Mouse (Mus musculus): ENCODE results near the gene Otc. TPM values are rescaled to one million over a fixed set of nuclear protein-coding genes. Genes with fewer than 3 reads are reported as not detected.

Gene Otc
- total and polyA plus RNA-seq, 3 experiments, result not detected

GRCm38 (mm10) chrX:10297341-10297740, 45.2 kb downstream of the Otc start:
- Histone ChIP-seq H3K9ac (ENCODE audit: control insufficient read depth, low read depth, low read length, poor library complexity, severe bottlenecking) (no peak overlapping the region), H3K36me3 (ENCODE audit: control insufficient read depth in 1 of 2, insufficient read depth in 2 of 2, low read length in 2 of 2) (no peaks in the 10 kb centered on the region), H3K9me3 (replicated peaks; ENCODE audit: insufficient read depth, low read length) (no peaks in the 10 kb centered on the region), H3K4me3 (ENCODE audit: control insufficient read depth in 1 of 2, insufficient read depth in 1 of 2, low read depth in 2 of 2, low read length in 2 of 2) (no peak overlapping the region), H3K27ac (ENCODE audit: control insufficient read depth, low read depth, low read length) (no peak overlapping the region), H3K4me1 (ENCODE audit: control insufficient read depth in 1 of 2, insufficient read depth in 2 of 2, low read length in 2 of 2) (no peaks in the 10 kb centered on the region), H3K79me2 (ENCODE audit: control insufficient read depth, insufficient read depth, low read length, poor library complexity) (no peaks in the 10 kb centered on the region), H3K27me3 (ENCODE audit: control insufficient read depth in 1 of 2, insufficient read depth in 2 of 2, low read length in 2 of 2) (no peaks in the 10 kb centered on the region)
- TF ChIP-seq CTCF (IDR thresholded peaks at IDR 0.05 in 2 of 3, conservative IDR thresholded peaks at IDR 0.05 in 1 of 3; ENCODE audit: control insufficient read depth in 1 of 3, insufficient read depth in 1 of 3, low read depth in 2 of 3, low read length in 3 of 3, poor library complexity in 1 of 3, severe bottlenecking in 1 of 3), result no peak
- no peak for TF ChIP-seq TAL1 (IDR thresholded peaks at IDR 0.05; ENCODE audit: low read length)
- no peak for TF ChIP-seq ETS1 (IDR thresholded peaks at IDR 0.05; ENCODE audit: low read depth, low read length)
- no peak for TF ChIP-seq MEF2A (IDR thresholded peaks at IDR 0.05; ENCODE audit: extremely low read depth, insufficient replicate concordance, low read depth, low read length, poor library complexity, severe bottlenecking)
- no peak for TF ChIP-seq CHD2 (IDR thresholded peaks at IDR 0.05; ENCODE audit: low read length)
- TF ChIP-seq MAZ (IDR thresholded peaks at IDR 0.05; ENCODE audit: low read depth, low read length), result no peak
- TF ChIP-seq HCFC1 (IDR thresholded peaks at IDR 0.05; ENCODE audit: low read depth, low read length), result no peak
- TF ChIP-seq POLR2A (IDR thresholded peaks at IDR 0.05; ENCODE audit: control insufficient read depth in 1 of 2, insufficient read depth in 1 of 2, low read depth in 1 of 2, low read length in 2 of 2, poor library complexity in 1 of 2), result no peak
- TF ChIP-seq MAX (IDR thresholded peaks at IDR 0.05; ENCODE audit: low read length), result no peak
- DNase-seq (ENCODE audit: low read depth, low spot score), result no peak

DNA sequence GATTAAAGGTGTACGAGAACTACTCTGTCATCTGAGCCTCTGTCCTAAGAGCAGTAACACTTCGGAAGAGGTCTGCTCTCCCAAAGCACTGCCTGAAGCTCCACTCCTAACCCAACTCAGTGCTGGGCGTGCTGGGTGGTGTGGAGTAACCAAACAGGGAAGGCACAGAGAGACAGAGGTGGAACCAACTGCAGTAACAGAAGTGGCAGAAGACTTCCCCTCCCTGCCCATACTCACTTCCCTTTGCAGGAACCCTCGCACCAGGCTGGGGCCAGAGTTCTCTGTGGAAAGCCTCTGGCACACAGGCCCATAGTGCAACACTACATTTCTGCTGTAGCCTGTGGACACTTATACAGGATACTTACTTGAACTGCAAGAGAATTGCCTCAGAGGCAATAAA, 66.1 kb downstream of the Otc start:
- no peak for DNase-seq (ENCODE audit: low read depth, low spot score)
- TF ChIP-seq POLR2AphosphoS5 (IDR thresholded peaks at IDR 0.05; ENCODE audit: borderline replicate concordance, low read depth, low read length), result no peak
- TF ChIP-seq EP300 (IDR thresholded peaks at IDR 0.05; ENCODE audit: low read depth in 1 of 2, low read length in 2 of 2), result no peak
- no peak for TF ChIP-seq RAD21 (IDR thresholded peaks at IDR 0.05; ENCODE audit: low read depth, low read length)
- TF ChIP-seq GABPA (IDR thresholded peaks at IDR 0.05; ENCODE audit: low read depth, low read length), result no peak
- no peak for TF ChIP-seq POLR2A (IDR thresholded peaks at IDR 0.05; ENCODE audit: control insufficient read depth in 1 of 2, insufficient read depth in 1 of 2, low read depth in 1 of 2, low read length in 2 of 2, poor library complexity in 1 of 2)
- no peak for TF ChIP-seq MAX (IDR thresholded peaks at IDR 0.05; ENCODE audit: low read length)
- TF ChIP-seq CHD2 (IDR thresholded peaks at IDR 0.05; ENCODE audit: low read length), result no peak
- no peak for TF ChIP-seq USF2 (IDR thresholded peaks at IDR 0.05; ENCODE audit: borderline replicate concordance in 1 of 2, insufficient read depth in 1 of 2, low read depth in 1 of 2, low read length in 2 of 2)
- no peak for TF ChIP-seq SIN3A (IDR thresholded peaks at IDR 0.05; ENCODE audit: low read length)
- TF ChIP-seq ETS1 (IDR thresholded peaks at IDR 0.05; ENCODE audit: low read depth, low read length), result no peak
- no peak for TF ChIP-seq MYC (IDR thresholded peaks at IDR 0.05; ENCODE audit: low read depth, low read length)
- no peak for TF ChIP-seq TCF12 (IDR thresholded peaks at IDR 0.05; ENCODE audit: low read depth, low read length)
- no peak for TF ChIP-seq TAL1 (IDR thresholded peaks at IDR 0.05; ENCODE audit: low read length)
- no peak for TF ChIP-seq E2F4 (IDR thresholded peaks at IDR 0.05; ENCODE audit: borderline replicate concordance, low read depth, low read length)
- TF ChIP-seq USF1 (IDR thresholded peaks at IDR 0.05; ENCODE audit: low read depth, low read length), result no peak
- no peak for TF ChIP-seq ZNF384 (IDR thresholded peaks at IDR 0.05; ENCODE audit: low read depth, low read length)
- Histone ChIP-seq H3K9ac (ENCODE audit: control insufficient read depth, low read depth, low read length, poor library complexity, severe bottlenecking) (no peak overlapping the region), H3K36me3 (ENCODE audit: control insufficient read depth in 1 of 2, insufficient read depth in 2 of 2, low read length in 2 of 2) (no peaks in the 10 kb centered on the region), H3K27ac (ENCODE audit: control insufficient read depth, low read depth, low read length) (no peak overlapping the region), H3K4me3 (ENCODE audit: control insufficient read depth in 1 of 2, insufficient read depth in 1 of 2, low read depth in 2 of 2, low read length in 2 of 2) (no peak overlapping the region), H3K79me2 (ENCODE audit: control insufficient read depth, insufficient read depth, low read length, poor library complexity) (no peaks in the 10 kb centered on the region), H3K4me1 (ENCODE audit: control insufficient read depth in 1 of 2, insufficient read depth in 2 of 2, low read length in 2 of 2) (no peaks in the 10 kb centered on the region), H3K27me3 (ENCODE audit: control insufficient read depth in 1 of 2, insufficient read depth in 2 of 2, low read length in 2 of 2) (no peaks in the 10 kb centered on the region), H3K9me3 (replicated peaks; ENCODE audit: insufficient read depth, low read length) (no peaks in the 10 kb centered on the region)
